Mouse (Mus musculus) stomach, postnatal 0 days (tissue): Measurements from ENCODE around the gene Slit1.

ENCODE experiments used
- CTCF ChIP-seq: IDR thresholded peaks from 2 replicates; pipeline ENCODE4 v1.5.1; 2016; ENCODE audit warnings: antibody characterized with exemption, low read depth, mild to moderate bottlenecking, moderate library complexity
- EP300 ChIP-seq: optimal IDR thresholded peaks from 2 replicates; pipeline ENCODE3; 2016; ENCODE audit warnings: antibody characterized with exemption

DNA sequence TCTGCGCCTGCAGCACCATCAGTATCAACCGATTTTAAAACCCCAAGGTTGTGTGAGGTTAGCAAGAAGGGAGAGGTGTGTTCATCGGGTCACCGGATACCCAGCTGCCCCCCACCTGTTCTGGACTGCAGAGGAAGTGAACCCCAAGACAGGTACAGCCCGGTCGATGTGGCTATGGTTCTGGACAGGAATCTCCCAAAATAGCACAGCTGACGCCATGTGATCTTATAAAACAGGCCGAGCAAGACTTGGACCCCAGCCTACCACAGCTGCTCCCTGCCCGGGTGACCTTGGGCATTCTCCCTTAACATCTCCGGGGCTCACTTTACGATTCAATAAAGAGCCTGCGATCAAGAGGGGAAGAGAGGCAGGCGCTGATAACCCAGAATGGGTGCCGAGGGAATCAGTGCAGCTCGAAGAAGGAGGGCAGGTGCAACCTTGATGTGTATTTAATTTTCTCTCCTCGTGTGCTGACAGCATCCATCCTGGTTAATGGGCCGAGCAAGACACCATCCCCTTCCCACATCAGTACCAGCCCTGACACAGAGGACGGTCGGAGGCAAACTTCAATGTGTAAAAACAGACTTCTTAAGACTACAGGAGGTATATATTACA lies 124.6 kb downstream of the Slit1 start:
- TF ChIP-seq CTCF, result no peak
- TF ChIP-seq EP300, result no peak
